Mouse (Mus musculus): ENCODE data around the gene Enc1. TPM values are rescaled to one million over a fixed set of nuclear protein-coding genes. Genes with fewer than 3 reads are reported as not detected.

Enc1 gene
- total and polyA plus RNA-seq, 2 experiments from 2014 or later = 76.8 to 423 TPM

DNA sequence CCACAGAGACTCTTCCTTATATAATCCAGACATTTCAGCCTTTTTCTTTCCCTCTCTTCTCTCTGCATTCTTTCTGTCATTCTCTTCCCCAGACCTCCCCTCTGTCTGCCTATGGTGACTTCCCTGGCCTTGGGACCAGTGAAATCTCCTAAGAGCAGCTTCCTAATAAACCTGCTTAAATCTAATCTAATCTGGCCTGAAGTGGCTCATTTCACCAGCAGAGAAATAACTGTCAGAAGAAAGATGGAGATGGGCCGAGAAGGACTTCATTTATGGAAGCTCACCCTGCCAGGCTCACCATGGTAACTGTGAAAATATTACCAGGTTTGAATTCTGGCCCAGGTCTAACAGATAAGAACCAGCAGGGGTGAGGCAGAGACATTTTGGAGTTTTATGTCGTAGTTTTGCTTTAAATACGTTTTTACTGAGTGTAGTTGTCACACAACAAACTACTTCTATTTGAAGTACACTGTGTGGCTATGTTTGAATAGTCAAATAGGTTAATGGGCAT lies 32.4 kb upstream of the Enc1 start:
- Histone ChIP-seq H3K4me3 (ENCODE audit: low read depth, low read length) (no peak overlapping the region), H3K4me2 (ENCODE audit: low read depth) (no peak overlapping the region), H3K9ac (no peak overlapping the region; the same call in 1 of the 2 replicates), H3K4me1 (ENCODE audit: insufficient read depth) (no peaks in the 10 kb centered on the region), H3K9me3 (ENCODE audit: low read length) (no peaks in the 10 kb centered on the region), H3K27me3 (ENCODE audit: insufficient read depth, low read length) (no peaks in the 10 kb centered on the region), H3K36me3 (ENCODE audit: insufficient read depth) (no peaks in the 10 kb centered on the region), H3K27ac (ENCODE audit: low read depth, low read length) (no peak overlapping the region)
- ATAC-seq = no peak
- no peak for TF ChIP-seq CTCF (IDR thresholded peaks at IDR 0.05; ENCODE audit: low read depth)
- DNase-seq = no peak
- 68% methylated on average over 3 of the region's 3 CpGs for WGBS

DNA sequence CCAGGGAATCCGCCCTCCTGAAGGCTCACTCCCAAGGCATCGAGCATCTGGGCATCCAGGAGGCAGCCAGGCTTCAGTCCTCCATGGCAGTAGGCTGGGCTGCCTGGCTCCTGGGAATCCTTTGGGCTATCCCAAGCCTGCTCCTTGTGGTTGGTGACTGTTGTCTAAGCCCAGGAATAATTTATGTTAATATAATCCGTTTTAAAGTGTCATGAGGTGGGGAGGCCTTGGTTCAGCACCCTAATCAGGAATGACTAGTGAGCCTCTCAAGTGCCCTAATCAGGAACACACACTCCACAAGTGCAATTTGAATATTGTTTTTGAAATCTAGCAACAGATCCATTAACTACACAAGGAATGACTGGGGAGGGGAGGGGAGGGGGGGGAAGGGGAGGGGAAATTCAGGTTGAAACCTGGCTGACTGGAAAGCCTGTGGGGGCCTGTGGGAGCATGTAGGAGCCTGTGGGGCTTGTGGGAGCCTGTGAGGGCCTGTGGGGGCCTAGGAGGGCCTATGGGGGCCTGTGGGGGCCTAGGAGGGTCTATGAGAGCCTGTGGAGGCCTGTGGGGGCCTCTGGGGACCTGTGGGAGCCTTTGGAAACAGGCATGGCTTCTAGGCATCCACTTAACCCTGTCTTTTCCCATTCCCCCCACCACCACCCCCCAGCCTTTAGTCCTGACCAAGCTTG lies 26.2 kb upstream of the Enc1 start:
- H3K4me3 ChIP-seq (ENCODE audit: low read depth, low read length) = no peak overlapping the region
- no peak overlapping the region for H3K27ac ChIP-seq (ENCODE audit: low read depth, low read length)
- ATAC-seq = peak; percentile 65; the same call in 1 of the 2 replicates
- TF ChIP-seq CTCF (IDR thresholded peaks at IDR 0.05; ENCODE audit: low read depth) = no peak
- no peaks in the 10 kb centered on the region for H3K9me3 ChIP-seq (ENCODE audit: low read length)
- no peaks in the 10 kb centered on the region for H3K36me3 ChIP-seq (ENCODE audit: insufficient read depth)
- H3K27me3 ChIP-seq (ENCODE audit: insufficient read depth, low read length) = no peaks in the 10 kb centered on the region
- 46% methylated on average over 3 of the region's 3 CpGs for WGBS
- H3K4me2 ChIP-seq (ENCODE audit: low read depth) = no peak overlapping the region
- H3K4me1 ChIP-seq (ENCODE audit: insufficient read depth) = no peaks in the 10 kb centered on the region
- no peak for DNase-seq
- no peak overlapping the region for H3K9ac ChIP-seq

DNA sequence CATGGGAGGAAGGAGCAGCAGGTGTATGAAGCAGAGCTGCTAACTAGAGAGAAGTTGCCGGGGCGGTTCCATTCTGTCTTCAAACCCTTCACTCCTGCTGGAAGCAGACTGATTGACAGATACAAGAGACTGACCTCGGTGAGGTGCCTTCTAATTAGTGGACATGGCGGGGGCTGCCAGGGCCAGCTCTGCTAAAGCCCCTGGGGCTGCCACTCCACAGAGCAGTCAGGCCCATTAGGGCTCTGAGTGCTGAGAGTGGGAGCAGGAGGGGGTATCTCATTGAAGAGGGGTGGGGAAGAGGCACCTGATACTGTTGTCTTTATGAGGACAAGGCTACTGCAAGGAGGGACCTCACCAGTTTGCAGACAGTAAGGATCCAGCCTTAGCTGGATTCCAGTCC lies 25.3 kb upstream of the Enc1 start:
- WGBS = 14% methylated on average over 4 of the region's 4 CpGs
- ATAC-seq (peak; percentile 25; the same call in 1 of the 2 replicates), DNase-seq (no peak)
- Histone ChIP-seq H3K9me3 (ENCODE audit: low read length) (no peaks in the 10 kb centered on the region), H3K27ac (ENCODE audit: low read depth, low read length) (no peak overlapping the region), H3K4me1 (ENCODE audit: insufficient read depth) (no peaks in the 10 kb centered on the region), H3K9ac (no peak overlapping the region), H3K4me2 (ENCODE audit: low read depth) (no peak overlapping the region), H3K36me3 (ENCODE audit: insufficient read depth) (no peaks in the 10 kb centered on the region), H3K4me3 (ENCODE audit: low read depth, low read length) (no peak overlapping the region), H3K27me3 (ENCODE audit: insufficient read depth, low read length) (no peaks in the 10 kb centered on the region)
- no peak for TF ChIP-seq CTCF (IDR thresholded peaks at IDR 0.05; ENCODE audit: low read depth)

DNA sequence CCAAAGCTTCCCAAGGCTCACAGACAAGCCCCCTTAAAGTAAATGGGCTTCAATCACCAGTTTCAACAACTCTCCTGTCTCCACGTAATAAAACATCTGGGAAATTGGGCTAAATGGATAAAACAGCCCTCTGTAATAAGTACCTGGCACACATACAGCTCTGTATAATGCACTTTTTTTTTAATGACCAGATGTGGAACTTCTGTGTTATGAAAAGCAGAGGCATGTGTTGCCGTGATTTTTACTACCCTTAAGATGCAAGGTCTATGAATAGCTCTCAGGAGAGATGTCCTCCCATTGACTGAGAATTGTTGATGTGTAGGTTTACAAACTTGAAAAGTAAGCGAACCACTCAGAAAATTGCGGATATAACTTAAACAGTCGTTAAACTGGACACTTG lies 24.7 kb upstream of the Enc1 start:
- 83% methylated on average over 5 of the region's 5 CpGs for WGBS
- ATAC-seq = no peak
- Histone ChIP-seq H3K4me2 (ENCODE audit: low read depth) (no peak overlapping the region), H3K4me3 (ENCODE audit: low read depth, low read length) (no peak overlapping the region), H3K27ac (ENCODE audit: low read depth, low read length) (no peak overlapping the region), H3K9ac (no peak overlapping the region), H3K4me1 (ENCODE audit: insufficient read depth) (no peaks in the 10 kb centered on the region), H3K27me3 (ENCODE audit: insufficient read depth, low read length) (no peaks in the 10 kb centered on the region), H3K36me3 (ENCODE audit: insufficient read depth) (no peaks in the 10 kb centered on the region), H3K9me3 (ENCODE audit: low read length) (no peaks in the 10 kb centered on the region)
- TF ChIP-seq CTCF (IDR thresholded peaks at IDR 0.05; ENCODE audit: low read depth) = no peak
- DNase-seq = no peak

DNA sequence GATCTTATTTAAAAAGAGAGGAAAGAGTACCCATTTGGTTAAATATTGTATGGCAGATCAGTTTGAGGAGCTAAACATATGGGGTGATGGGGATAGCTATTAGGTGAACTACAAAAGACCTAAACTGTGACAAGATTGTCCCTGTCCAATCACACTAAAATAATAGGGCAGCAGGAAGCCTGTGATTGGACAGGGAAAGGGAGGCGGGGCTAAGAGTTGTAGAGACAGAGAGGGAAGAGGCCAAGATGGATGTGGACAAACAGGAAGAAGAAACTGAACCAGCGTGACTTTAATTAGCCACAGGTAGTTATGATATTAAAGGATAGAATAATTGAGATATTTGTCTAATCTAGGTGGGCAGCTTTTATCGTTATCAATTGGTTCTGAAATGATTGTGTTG lies 20.9 kb upstream of the Enc1 start:
- H3K27ac ChIP-seq (ENCODE audit: low read depth, low read length) = no peak overlapping the region
- no peak overlapping the region for H3K9ac ChIP-seq
- H3K4me2 ChIP-seq (ENCODE audit: low read depth) = no peak overlapping the region
- ATAC-seq (no peak), DNase-seq (no peak)
- H3K4me1 ChIP-seq (ENCODE audit: insufficient read depth) = no peaks in the 10 kb centered on the region
- TF ChIP-seq CTCF (IDR thresholded peaks at IDR 0.05; ENCODE audit: low read depth) = no peak
- H3K9me3 ChIP-seq (ENCODE audit: low read length) = no peaks in the 10 kb centered on the region
- no peak overlapping the region for H3K4me3 ChIP-seq (ENCODE audit: low read depth, low read length)
- H3K36me3 ChIP-seq (ENCODE audit: insufficient read depth) = no peaks in the 10 kb centered on the region
- H3K27me3 ChIP-seq (ENCODE audit: insufficient read depth, low read length) = no peaks in the 10 kb centered on the region
- 92% methylated on average over 3 of the region's 3 CpGs for WGBS

DNA sequence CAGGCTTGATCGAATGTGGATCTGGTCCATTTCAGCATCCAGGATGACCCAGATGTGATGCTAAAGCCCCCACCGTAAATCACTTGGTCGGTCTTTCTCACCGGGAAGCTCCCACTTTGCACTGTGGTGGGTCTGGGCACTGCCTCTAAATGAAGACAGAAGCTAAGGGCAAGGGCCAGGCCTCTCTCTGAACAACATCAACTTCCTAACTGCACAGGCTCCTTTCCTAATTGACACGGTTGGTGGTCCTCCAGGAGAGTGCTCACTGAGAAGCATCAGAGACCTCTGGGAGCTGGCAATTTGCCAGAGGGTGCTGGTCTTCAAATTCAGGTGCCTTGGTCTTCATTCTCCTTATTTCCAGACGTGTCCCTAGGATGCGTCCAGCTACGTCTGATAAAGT lies 17.0 kb upstream of the Enc1 start:
- ATAC-seq = no peak
- H3K4me1 ChIP-seq (ENCODE audit: insufficient read depth) = no peaks in the 10 kb centered on the region
- DNase-seq = no peak
- WGBS = 89% methylated on average over 8 of the region's 8 CpGs
- no peak overlapping the region for H3K27ac ChIP-seq (ENCODE audit: low read depth, low read length)
- no peaks in the 10 kb centered on the region for H3K9me3 ChIP-seq (ENCODE audit: low read length)
- no peaks in the 10 kb centered on the region for H3K36me3 ChIP-seq (ENCODE audit: insufficient read depth)
- no peak for TF ChIP-seq CTCF (IDR thresholded peaks at IDR 0.05; ENCODE audit: low read depth)
- no peak overlapping the region for H3K4me2 ChIP-seq (ENCODE audit: low read depth)
- H3K4me3 ChIP-seq (ENCODE audit: low read depth, low read length) = no peak overlapping the region
- H3K27me3 ChIP-seq (ENCODE audit: insufficient read depth, low read length) = no peaks in the 10 kb centered on the region
- H3K9ac ChIP-seq = no peak overlapping the region

DNA sequence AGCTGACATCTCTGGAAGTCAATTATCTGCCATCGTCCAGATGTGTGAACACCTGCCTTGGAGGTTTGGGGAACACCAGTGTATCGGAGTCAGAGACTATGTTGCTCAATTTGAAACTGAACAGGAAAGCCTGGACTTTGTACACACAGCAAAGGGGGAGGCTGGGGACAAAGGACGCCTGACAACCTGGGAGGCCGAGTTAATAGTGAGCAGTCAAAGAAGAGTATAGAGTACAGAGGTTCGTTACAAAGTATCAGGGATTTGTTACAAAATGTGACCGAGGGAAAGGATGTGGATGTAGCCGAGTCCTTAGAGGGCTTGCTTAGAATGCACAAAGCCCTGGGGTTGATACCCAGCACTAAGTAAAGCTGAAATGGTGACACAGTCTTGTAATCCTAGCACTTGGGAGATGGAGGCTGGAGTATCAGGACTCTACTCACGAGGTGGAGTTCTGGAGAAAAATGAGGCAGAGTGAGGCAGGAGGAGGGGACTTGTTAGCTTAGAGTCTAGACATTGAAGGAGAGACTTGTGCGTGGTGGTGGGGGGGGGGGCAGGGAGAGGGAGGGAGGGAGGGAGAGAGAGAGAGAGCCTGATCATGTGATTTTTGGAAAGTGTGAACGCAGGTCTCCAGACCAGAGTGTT lies 16.4 kb upstream of the Enc1 start:
- H3K9ac ChIP-seq = no peak overlapping the region
- no peak for DNase-seq
- H3K4me2 ChIP-seq (ENCODE audit: low read depth) = no peak overlapping the region
- no peak overlapping the region for H3K4me3 ChIP-seq (ENCODE audit: low read depth, low read length)
- H3K9me3 ChIP-seq (ENCODE audit: low read length) = no peaks in the 10 kb centered on the region
- H3K36me3 ChIP-seq (ENCODE audit: insufficient read depth) = no peaks in the 10 kb centered on the region
- no peak for TF ChIP-seq CTCF (IDR thresholded peaks at IDR 0.05; ENCODE audit: low read depth)
- ATAC-seq = no peak
- no peaks in the 10 kb centered on the region for H3K4me1 ChIP-seq (ENCODE audit: insufficient read depth)
- 56% methylated on average over 10 of the region's 10 CpGs for WGBS
- no peak overlapping the region for H3K27ac ChIP-seq (ENCODE audit: low read depth, low read length)
- H3K27me3 ChIP-seq (ENCODE audit: insufficient read depth, low read length) = no peaks in the 10 kb centered on the region
